Mouse (Mus musculus) splenic B cell, adult 2 months (primary cell): ENCODE measurements around the gene Chek2.
"Not testable (repeated sequence)": the region's sequence is repeated elsewhere in the genome, so short reads cannot be mapped to it uniquely, and the experiment has no call there.

Source experiments
- DNase-seq: peaks from one replicate; pipeline ENCODE4 v3.0.0-alpha.2; 2011; ENCODE audit warnings: low read depth, low spot score
- H3K27me3 ChIP-seq: 2 replicates; pipeline ENCODE4 v1.6.1; 2012; ENCODE audit warnings: mild to moderate bottlenecking, low read length, moderate library complexity, mixed read lengths; ENCODE audit not compliant: control insufficient read depth, poor library complexity, insufficient read depth, severe bottlenecking
- H3K36me3 ChIP-seq: 2 replicates; pipeline ENCODE4 v1.6.1; 2012; ENCODE audit warnings: mild to moderate bottlenecking, low read length, moderate library complexity, mixed read lengths; ENCODE audit not compliant: control insufficient read depth, poor library complexity, insufficient read depth, severe bottlenecking

Chek2 gene

DNA sequence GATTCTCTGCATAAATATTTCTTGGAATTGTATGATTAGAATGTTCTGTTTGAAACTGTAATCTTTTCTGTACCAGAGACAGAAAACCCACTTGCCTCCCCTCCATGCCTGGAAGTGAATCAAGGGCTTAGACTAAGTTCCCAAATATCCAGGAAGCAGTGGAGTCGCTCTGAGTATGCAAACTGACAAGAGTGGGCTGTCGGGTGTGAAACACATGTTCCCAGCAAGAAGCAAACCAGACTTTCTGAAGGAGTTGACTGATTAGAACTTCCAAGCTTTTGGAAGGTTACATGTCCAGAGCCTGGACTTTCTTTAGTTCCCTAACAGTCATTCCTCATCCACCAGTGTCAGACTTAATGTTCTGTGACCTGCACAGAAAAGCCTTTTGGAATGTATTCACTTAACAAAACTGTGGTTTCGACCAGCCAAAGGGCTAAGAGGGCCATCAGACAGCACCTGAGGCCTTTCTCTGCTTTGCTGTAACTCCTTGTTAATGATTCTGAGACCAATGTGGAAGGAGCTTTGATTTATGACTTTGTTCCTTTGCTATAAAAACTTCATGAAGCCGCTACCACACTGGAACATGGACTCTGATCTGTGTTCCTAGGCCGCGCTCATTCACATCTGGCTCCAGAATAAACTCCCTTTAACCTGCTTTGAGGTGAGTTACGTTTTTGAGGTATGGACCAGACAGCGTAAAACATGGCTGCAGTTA is 12.8 kb upstream of the Chek2 start:
- Histone ChIP-seq H3K27me3 (no peaks in the 10 kb centered on the region), H3K36me3 (no peaks in the 10 kb centered on the region)
- no peak for DNase-seq

DNA sequence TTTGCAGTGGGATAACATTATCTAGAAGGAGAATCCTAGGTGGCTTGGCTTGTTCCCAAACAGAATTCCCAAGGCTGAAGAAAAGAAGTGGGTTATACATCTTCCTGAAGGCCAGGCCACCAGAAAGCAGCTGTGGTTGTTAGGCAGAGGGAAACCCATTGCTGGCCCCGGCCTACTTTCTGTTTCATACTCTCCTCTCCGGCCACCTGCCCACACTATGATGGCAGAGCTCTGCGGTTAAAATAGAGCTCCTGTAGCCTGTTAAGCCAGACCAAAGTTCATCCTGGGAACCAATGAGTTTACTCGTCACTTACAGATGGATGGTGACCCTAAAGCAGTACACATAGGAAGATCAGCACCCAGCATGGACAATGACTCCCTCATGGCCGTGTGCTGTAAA is 12.2 kb upstream of the Chek2 start:
- Histone ChIP-seq H3K27me3 (no peaks in the 10 kb centered on the region), H3K36me3 (peaks cover 4% of the 10 kb centered on the region; the same call in 1 of the 2 replicates)
- no peak for DNase-seq

DNA sequence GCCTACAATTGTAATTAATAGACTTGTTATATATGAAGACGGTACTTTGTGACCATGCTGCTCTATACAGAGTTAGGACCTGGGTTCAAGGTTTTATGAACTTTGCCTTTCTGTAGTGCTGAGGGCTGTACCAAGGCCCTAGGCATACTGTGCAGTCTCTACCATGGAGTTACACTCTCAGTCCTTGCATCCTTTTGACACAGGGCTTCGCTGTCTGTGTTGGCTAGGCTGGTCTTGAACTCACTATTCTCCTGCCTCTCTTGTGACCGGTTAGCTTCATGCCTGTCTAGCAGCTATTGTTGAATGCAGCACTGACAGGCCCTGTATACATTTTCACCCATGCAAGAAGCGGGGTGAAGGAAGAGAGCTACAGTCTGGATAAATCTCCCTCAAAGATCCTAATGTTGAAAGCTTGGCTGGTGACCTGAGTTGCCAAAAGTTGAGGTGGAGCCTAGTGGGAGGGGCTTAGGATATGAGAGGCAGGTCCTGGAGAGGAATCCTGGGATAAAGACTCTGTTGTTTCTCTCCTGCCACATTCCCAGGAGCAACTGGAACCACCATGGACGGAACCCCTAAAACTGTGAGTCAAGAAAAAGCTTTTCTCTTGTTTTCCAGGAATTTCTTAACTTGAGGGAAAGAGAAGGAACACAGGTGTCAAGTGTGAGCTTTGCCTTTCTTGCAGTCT is 8.6 kb upstream of the Chek2 start:
- H3K36me3 ChIP-seq, result peaks cover 9% of the 10 kb centered on the region
- H3K27me3 ChIP-seq, result no peaks in the 10 kb centered on the region
- DNase-seq, result no peak

DNA sequence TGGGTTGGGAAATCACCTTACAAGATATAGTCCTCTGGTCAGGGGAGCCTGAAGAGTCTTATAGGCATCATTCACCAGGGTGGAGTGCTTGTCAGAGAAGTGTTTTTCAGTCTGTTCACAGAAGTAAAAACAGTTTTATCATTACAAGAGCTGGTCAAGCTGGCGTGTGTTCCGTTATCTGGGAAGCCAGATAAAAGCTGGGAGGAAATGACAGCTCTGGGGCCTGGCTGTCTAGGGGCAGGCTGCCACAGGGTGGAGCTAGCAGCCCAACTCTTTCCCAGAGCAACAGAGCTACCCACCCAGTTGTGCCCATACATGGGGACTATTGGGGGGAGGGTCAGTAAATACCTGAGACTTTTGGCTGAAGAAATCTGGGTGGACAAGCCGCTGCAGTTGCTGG is 3.8 kb upstream of the Chek2 start:
- Histone ChIP-seq H3K36me3 (peaks cover 9% of the 10 kb centered on the region), H3K27me3 (no peaks in the 10 kb centered on the region)
- DNase-seq, result no peak

DNA sequence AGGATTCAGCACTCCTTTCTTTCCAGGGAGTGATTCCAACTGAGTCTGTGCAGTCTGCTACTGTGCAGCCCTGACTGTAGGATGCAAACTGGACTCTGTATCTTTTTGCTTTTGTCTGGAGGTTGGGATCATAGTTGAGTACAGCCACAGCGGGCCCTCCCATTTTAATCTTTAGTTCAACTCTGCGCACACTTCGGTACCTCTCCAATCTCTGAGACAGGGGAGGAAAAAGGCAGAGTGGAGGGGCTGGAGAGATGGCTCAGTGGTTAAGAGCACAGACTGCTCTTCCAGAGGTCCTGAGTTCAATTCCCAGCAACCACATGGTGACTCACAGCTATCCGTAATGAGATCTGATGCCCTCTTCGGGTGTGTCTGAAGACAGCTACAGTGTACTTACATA is 1.8 kb upstream of the Chek2 start:
- not testable (repeated sequence) for H3K36me3 ChIP-seq, DNase-seq, H3K27me3 ChIP-seq

DNA sequence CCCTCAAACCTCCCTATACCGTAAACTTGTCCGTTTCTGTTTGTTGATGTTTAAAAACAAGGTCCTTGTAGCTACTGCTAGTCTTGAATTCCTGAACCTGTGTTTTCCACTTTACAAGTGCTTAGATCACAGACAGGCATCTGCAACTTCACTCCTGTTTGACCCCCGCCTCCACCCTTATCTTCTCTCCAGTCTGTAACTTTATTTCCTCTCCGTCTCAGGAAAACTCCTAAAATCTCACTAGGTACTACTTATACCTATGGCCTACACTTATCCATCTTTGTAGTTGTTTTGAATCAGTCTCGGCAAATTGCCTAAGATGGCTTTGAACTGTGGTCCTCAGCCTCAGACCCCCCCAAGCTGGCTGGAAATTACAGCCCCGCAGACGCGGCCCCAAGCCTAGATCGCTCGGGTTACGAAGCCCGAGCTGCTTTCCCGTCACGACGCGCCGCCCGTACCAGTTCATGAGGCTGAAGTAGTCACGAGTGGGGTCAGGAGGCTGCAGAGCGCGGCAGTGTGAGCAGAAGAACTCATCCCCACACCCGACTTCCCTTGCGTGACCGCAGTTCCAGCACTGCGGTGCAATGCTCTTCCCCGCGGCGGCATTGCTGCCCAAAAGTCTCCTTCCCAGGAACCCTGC is 621 bp upstream of the Chek2 start:
- DNase-seq, result no peak
- Histone ChIP-seq H3K27me3 (no peaks in the 10 kb centered on the region), H3K36me3 (0 out of 2 replicates have a peak, but pooled peaks cover 2% of the 10 kb centered on the region)

DNA sequence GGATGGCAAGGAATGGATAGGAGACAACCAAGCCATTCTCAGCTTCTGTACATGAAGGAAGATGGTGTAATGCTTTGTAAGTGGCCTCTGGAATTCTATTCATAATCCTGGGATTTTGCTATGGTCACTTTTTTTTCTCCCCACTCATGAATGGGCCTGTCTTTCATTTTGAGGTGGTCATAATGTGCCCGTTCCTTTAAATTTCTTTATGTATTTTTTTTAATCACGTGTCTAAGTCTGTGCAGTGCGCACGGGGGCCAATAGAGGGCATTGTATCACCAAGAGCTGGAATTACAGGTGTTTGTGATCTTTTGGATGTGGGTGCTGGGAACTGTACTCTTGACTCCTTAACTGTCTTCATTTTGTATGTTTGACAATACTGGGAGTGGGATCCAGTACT is 686 bp downstream of the Chek2 start:
- peak; percentile 76 for DNase-seq
- Histone ChIP-seq H3K36me3 (peaks cover 7% of the 10 kb centered on the region), H3K27me3 (no peaks in the 10 kb centered on the region)

DNA sequence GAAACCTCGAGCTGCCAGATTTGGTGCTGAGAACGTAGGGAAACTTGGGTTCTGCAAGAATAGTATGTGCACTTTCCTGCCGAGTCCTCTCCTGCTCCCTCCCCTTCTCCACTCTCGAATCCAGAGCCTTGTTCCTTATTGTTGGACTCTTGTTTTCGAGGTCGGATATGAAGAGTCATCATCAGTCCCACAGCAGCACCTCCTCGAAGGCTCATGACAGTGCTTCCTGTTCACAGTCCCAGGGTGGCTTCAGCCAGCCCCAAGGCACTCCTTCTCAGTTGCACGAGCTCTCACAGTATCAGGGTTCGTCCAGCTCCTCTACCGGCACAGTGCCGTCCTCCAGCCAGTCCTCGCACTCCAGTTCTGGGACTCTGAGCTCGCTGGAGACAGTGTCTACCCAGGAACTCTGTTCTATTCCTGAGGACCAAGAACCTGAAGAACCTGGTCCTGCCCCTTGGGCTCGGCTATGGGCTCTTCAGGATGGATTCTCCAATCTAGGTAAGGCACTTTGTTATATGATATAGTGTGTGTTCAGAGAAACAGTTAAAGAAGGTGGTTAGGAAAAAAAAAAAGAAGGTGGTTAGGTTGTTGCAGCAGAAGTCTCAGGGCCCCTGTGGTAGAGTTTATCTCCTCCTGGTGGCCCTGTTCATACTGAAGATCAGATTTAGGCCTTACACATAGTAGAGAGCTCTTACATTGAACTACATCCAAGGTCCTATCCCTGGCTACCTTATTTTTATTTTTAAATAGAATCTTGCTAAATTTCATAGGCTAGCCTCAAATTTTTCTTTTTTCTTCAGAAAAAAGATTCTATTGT is 1.5 kb downstream of the Chek2 start:
- peak; percentile 7 for DNase-seq
- H3K27me3 ChIP-seq, result no peaks in the 10 kb centered on the region
- H3K36me3 ChIP-seq, result peaks cover 5% of the 10 kb centered on the region

DNA sequence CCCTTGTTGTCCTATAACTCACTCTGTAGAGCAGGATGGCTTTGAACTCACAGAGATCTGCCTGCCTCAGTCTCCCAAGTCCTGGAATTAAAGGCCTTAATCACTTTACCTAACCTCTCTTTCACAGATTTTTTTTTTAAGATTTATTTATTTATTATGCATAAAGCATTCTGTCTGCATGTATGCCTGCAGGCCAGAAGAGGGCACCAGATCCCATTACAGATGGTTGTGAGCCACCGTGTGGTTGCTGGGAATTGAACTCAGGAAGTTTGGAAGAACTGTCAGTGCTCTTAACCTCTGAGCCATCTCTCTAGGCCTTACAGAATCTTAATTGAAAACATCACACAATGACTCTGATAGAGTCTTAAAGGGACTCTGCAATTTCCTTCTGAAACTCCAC is 13.2 kb downstream of the Chek2 start:
- Histone ChIP-seq H3K27me3 (no peaks in the 10 kb centered on the region), H3K36me3 (peaks cover 5% of the 10 kb centered on the region; the same call in 1 of the 2 replicates)
- DNase-seq, result no peak

DNA sequence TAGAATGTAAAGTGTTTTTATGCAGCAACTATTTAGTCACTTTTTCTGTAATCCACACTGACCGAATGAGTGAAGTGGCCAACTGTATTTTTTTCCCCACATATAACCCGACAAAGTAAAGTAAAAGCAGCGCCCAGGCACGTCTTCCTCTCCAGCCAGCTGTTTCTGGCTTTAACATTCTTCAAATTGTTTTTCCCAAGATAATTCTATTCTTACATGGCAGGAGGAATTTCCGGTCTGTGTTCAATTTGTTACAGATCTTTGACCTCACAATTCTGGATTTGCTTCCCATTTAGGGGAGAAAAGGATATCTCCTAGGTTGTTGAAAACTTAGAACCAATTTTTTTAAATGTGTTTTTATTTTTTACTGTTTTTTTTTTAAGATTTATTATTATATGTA is 17.3 kb downstream of the Chek2 start:
- H3K27me3 ChIP-seq, result no peaks in the 10 kb centered on the region
- no peak for DNase-seq
- no peaks in the 10 kb centered on the region; the same call in none of the 2 replicates for H3K36me3 ChIP-seq

DNA sequence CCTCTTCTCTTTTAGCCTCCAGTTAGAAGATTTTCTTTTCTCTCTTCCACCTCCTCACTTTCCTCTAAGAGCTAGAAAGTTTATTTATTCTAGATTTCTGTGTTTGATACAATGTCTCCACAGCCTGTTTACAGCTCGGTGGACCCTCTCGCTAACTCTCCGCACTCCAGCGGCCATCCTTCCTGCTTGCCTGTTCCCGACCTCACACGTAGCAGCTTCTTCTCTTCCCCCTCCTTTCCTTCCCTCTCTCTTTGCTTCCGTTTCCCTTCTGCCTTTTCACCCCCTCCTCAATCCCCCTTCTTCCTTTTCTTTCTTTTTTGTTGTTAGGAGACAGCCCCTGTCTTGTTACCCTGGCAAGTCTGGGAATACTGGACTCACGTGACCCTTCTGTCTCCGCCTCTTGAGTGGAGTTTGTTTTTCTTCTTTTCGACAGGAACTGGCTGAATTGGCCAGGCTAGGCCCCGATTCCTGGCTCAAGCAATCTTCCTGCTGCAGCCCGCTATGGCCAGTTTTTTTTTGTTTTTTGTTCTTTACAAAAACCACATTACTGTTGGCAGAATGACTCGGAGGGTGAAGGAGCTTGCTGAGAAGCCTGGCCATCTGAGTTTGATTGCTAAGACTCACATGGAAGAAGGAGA is 19.4 kb downstream of the Chek2 start:
- Histone ChIP-seq H3K27me3 (no peaks in the 10 kb centered on the region), H3K36me3 (no peaks in the 10 kb centered on the region; the same call in 1 of the 2 replicates)
- no peak for DNase-seq

DNA sequence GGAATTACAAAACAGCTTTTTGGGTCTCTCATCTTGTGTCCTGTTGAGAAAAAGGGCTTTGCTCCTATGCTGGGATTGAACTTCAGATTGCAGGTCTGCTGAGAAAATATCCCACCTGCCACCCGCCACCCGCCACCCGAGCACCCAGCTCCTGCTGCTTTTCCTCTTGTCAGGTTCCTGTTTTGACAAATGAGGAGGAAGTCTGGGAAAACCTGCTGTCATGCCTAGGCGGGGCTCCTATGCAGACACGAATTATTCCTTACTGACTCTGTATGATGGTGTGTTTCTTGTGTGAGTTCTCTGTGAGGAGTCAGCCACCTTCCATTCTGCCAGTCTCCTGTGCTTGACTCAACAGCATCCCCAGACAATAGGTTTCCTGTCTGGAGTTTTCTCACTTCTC is 20.7 kb downstream of the Chek2 start:
- Histone ChIP-seq H3K27me3 (no peaks in the 10 kb centered on the region), H3K36me3 (no peaks in the 10 kb centered on the region; the same call in 1 of the 2 replicates)
- DNase-seq, result no peak

DNA sequence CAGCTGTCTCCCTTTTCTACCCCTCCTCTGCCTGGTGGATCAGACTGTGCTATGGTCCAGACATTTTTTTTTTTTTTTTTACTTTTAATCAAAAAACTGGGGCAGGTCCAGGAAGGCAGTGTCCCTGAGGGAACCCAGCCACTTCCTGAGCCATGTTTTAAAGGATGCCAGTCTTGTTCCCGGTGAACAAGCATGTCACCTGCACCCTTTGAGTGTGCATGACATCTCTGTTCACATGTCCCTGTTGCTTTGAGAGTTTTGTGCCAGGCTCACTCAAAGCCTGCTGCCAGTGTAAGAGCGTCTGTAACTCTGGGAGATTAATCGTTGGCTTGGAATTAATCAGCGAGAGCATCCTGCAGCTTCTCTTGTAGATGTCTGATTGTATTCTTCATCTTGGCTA is 28.7 kb downstream of the Chek2 start:
- Histone ChIP-seq H3K36me3 (no peaks in the 10 kb centered on the region; the same call in 1 of the 2 replicates), H3K27me3 (no peaks in the 10 kb centered on the region)
- no peak for DNase-seq

DNA sequence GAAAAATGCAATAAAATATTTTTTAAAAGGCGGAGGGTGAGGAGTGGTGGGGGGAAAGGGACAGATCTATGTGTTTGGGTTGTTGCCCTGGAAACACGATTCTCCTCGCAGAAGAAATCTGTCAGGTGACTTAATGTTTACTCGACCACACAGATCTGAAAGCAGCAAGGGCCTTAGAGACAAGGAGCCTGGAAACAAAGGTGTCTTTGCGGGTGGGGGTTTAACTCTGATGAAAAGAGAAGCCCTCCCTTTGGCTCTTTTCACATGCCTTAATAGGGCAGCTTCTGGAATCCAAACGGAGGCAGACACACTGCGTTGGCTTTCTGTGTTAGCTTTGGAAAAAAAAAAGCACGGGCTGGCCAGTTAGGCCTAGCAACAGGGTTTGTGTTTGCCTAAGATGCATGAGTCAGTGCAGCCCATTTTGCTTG is 29.5 kb downstream of the Chek2 start:
- Histone ChIP-seq H3K27me3 (no peaks in the 10 kb centered on the region), H3K36me3 (no peaks in the 10 kb centered on the region; the same call in 1 of the 2 replicates)
- no peak for DNase-seq
